Mouse (Mus musculus): ENCODE data around the gene 2010106E10Rik. TPM values are rescaled to one million over a fixed set of nuclear protein-coding genes. Genes with fewer than 3 reads are reported as not detected.

2010106E10Rik gene
- total RNA-seq (2021), result not detected
- long read RNA-seq, experiment 1, result 0 reads
- long read RNA-seq, experiment 2, result 0 reads

- intact Hi-C loops (cut with DNase I), result no loop called here
- DNase-seq, result no peak
Measured at GRCm38 (mm10) chrX:112494974-112495373, at the start of gene 2010106E10Rik. Gene 2010106E10Rik (plus strand): TSS chrX:112495274.

GRCm38 (mm10) chrX:112505651-112506050 lies 10.6 kb downstream of the 2010106E10Rik start:
- intact Hi-C loops (cut with DNase I), result no loop called here
- DNase-seq, result no peak

GRCm38 (mm10) chrX:112524755-112525154 lies 29.7 kb downstream of the 2010106E10Rik start:
- no peak for DNase-seq
- intact Hi-C loops (cut with DNase I), result loop anchor here (5.0 kb wide), 1 partner anchor 378 kb away; no protein-coding TSS in a partner anchor

GRCm38 (mm10) chrX:112543115-112543514 lies 48.0 kb downstream of the 2010106E10Rik start:
- intact Hi-C loops (cut with DNase I), result no loop called here
- no peak for DNase-seq

- no peak for DNase-seq
- intact Hi-C loops (cut with DNase I), result no loop called here
Measured at GRCm38 (mm10) chrX:112567716-112568115, 72.6 kb downstream of the 2010106E10Rik start.

GRCm38 (mm10) chrX:112600511-112601305 lies 105.6 kb downstream of the 2010106E10Rik start, which contains the start of gene Zfp711:
Gene Zfp711 (plus strand): TSS chrX:112600526.
- intact Hi-C loops (cut with DNase I), result no loop called here
- DNase-seq, result no peak

- no peak for DNase-seq
- intact Hi-C loops (cut with DNase I), result no loop called here
Measured at GRCm38 (mm10) chrX:112601306-112602120, 106.4 kb downstream of the 2010106E10Rik start.

Other genes with a start within 250 kb of the 2010106E10Rik start
- gene Apool, start 183.9 kb upstream of the 2010106E10Rik start, total RNA-seq (2021), result 10 to 100 TPM; 43.1 to 43.2 TPM
- gene Satl1, start 88.5 kb upstream of the 2010106E10Rik start, total RNA-seq (2021), result not detected
- gene Zfp711, start 105.3 kb downstream of the 2010106E10Rik start, total RNA-seq (2021), result under 1 TPM; 0.10 to 0.15 TPM
- not detected for gene Pof1b, start 203.4 kb downstream of the 2010106E10Rik start, total RNA-seq (2021)

All from gastrocnemius, postnatal 36 days (tissue).